Mouse (Mus musculus): ENCODE results near the gene Atp2b1. TPM values are rescaled to one million over a fixed set of nuclear protein-coding genes. Genes with fewer than 3 reads are reported as not detected.

The Atp2b1 gene
- polyA plus RNA-seq, 1 experiment: 23.2 TPM

DNA sequence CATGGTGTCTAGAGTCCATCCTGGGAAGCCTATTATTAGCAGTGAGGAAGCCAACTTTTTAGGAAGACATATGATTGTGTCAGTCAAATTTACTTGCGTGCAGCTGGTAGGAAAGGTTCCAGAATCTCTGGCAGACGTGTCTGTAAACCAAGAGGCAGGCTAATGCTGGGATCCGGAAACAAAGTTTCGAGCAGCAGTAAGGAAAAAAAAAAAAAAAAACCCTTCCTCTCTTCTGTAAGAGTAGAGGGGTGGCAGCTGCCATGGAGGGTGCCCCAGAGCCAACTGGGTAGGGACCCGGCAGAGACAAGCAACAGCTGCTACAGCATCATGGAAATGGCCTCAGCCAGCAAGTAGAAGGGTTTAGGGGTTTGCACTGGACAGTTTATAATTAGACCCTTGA, 31.6 kb upstream of the Atp2b1 start:
- no peaks in the 10 kb centered on the region; the same call in 1 of the 2 replicates for H3K4me1 ChIP-seq (ENCODE audit: control insufficient read depth, insufficient read depth, low read length)
- TF ChIP-seq POLR2A (IDR thresholded peaks at IDR 0.05; ENCODE audit: borderline replicate concordance, extremely low read depth, low read depth, low read length): no peak
- no peak for TF ChIP-seq CTCF (IDR thresholded peaks at IDR 0.05; ENCODE audit: insufficient read depth, low read length)
- DNase-seq: no peak
- 60% methylated on average over 5 of the region's 5 CpGs for WGBS
- H3K4me3 ChIP-seq (replicated peaks; ENCODE audit: extremely low read depth, low read depth, low read length): no peak overlapping the region

DNA sequence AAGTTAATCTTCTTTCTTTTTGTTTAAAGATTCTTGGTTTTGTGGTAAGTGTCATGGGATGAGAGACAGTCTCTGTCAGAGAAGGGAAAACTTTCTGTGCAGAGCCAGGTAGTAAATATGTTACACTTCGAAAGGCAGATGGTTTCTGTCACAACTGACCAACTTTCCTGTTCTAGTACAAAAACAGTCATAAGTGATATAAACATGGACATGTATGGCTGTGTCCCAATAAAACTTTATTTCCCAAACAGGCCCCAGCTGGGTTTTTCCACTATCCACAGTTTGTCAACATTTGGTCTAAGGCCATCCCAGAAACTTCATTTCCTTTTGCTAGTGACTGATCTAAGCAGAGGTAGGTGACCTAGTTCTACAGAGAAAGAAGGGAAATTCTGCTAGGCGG, 29.8 kb upstream of the Atp2b1 start:
- 68% methylated on average over 2 of the region's 2 CpGs for WGBS
- no peaks in the 10 kb centered on the region; the same call in 1 of the 2 replicates for H3K4me1 ChIP-seq (ENCODE audit: control insufficient read depth, insufficient read depth, low read length)
- DNase-seq: no peak
- TF ChIP-seq POLR2A (IDR thresholded peaks at IDR 0.05; ENCODE audit: borderline replicate concordance, extremely low read depth, low read depth, low read length) (no peak), CTCF (IDR thresholded peaks at IDR 0.05; ENCODE audit: insufficient read depth, low read length) (no peak)
- H3K4me3 ChIP-seq (replicated peaks; ENCODE audit: extremely low read depth, low read depth, low read length): no peak overlapping the region

DNA sequence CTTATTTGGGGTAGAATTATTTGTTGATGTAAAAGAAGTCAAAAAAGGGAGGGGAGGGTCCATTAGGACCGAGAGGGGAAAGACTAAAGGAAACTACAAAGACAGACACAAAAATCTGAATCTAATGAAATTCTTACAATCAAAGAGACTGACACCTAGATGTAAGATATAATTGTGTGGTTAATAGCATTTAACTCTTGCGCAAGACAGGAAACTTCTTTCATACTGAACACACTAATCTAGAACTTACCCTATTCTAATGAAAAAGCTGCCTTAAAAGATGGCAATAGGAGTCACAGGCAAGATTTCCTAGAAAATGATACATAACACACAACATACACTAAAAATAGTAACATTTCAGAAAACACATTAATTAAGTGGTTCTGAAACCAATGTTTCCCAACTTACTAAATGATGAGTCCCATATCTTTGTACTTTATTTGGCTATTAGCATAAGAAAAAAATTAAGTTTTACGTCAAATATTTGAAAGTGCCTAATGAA, 27.4 kb upstream of the Atp2b1 start:
- Histone ChIP-seq H3K4me3 (replicated peaks; ENCODE audit: extremely low read depth, low read depth, low read length) (no peak overlapping the region), H3K4me1 (ENCODE audit: control insufficient read depth, insufficient read depth, low read length) (no peaks in the 10 kb centered on the region; the same call in 1 of the 2 replicates)
- no peak for DNase-seq
- WGBS: 88% methylated on average over 3 of the region's 3 CpGs
- TF ChIP-seq POLR2A (IDR thresholded peaks at IDR 0.05; ENCODE audit: borderline replicate concordance, extremely low read depth, low read depth, low read length) (no peak), CTCF (IDR thresholded peaks at IDR 0.05; ENCODE audit: insufficient read depth, low read length) (no peak)

DNA sequence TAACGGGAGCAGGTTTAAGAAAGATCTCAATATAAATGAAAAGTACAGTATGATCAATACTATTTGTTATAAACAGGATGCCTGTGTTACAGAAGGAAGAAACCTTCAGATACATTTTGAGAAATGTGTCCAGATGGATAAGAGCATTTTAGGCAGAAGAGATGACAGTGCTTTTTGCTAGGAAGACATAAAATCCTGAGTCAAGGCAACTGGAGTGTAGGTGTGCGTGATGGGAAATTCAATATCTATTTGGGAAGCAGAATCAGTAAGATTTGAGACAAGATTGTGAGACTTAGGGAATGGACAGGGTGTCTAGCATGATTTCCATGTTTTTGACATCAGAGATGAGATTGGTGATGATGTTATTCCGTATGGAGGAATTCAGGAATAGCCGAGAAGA, 22.8 kb upstream of the Atp2b1 start:
- no peak for DNase-seq
- TF ChIP-seq CTCF (IDR thresholded peaks at IDR 0.05; ENCODE audit: insufficient read depth, low read length) (no peak), POLR2A (IDR thresholded peaks at IDR 0.05; ENCODE audit: borderline replicate concordance, extremely low read depth, low read depth, low read length) (no peak)
- no peaks in the 10 kb centered on the region for H3K4me1 ChIP-seq (ENCODE audit: control insufficient read depth, insufficient read depth, low read length)
- no peak overlapping the region for H3K4me3 ChIP-seq (replicated peaks; ENCODE audit: extremely low read depth, low read depth, low read length)
- 97% methylated on average over 4 of the region's 4 CpGs for WGBS

DNA sequence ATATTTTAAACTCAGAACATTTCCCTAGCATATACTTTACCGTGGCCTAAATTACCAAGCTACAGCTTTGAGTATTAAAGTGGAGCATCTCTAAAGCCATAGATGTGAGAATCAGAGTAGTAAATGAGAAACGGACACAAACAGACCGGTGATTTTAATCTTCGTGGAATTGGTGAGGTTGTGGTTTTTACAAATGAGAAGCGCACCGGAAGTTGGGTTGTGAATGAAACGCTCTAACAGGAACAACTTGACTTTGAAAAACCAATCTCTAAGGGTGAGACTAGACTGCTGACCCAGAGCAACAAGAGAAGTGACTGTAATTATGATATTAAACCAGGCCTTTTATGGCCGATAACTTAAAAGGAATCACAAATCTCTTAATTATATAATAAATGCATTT, 16.7 kb upstream of the Atp2b1 start:
- 87% methylated on average over 8 of the region's 8 CpGs for WGBS
- no peak overlapping the region for H3K4me3 ChIP-seq (replicated peaks; ENCODE audit: extremely low read depth, low read depth, low read length)
- no peak for TF ChIP-seq POLR2A (IDR thresholded peaks at IDR 0.05; ENCODE audit: borderline replicate concordance, extremely low read depth, low read depth, low read length)
- no peak for TF ChIP-seq CTCF (IDR thresholded peaks at IDR 0.05; ENCODE audit: insufficient read depth, low read length)
- no peaks in the 10 kb centered on the region for H3K4me1 ChIP-seq (ENCODE audit: control insufficient read depth, insufficient read depth, low read length)
- DNase-seq: no peak

DNA sequence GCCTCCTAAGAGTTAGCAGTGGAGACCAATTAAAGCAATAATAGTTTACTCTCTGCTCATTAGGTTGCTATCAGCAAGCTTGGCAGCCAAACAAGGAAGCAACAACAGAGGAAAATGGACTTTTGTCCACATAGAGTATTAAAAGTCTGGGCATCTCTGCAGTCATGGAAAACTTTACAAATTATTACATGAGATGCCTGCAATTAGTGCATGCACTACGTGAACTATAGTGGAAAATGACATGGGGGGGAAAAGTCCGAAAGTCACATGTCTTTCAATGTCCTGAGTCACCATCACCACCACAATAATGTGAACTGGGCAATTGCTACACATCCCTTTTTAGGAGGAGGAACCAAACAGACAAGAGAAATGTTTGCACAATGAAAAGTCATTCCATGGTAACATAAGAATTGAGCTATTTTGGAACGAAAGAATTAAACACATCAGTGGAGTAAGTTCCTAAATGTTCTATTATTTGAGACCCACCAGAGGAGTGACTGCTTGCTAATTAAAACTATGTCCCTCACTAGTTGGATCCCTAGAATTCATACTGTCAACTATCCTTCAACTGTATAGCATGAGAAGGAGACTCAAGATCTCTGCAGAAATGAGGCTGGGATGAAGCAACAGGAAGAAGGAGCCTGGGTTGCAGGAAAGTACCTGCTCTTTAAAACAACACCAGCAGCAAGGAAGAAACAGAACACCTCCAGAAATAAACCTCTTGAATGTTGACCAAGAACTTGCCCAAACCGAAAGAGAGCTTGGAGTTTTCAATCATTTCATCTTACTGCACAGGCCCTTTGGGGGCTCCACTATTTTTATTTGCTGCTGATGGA, 16.1 kb upstream of the Atp2b1 start:
- H3K4me3 ChIP-seq (replicated peaks; ENCODE audit: extremely low read depth, low read depth, low read length): no peak overlapping the region
- no peak for TF ChIP-seq CTCF (IDR thresholded peaks at IDR 0.05; ENCODE audit: insufficient read depth, low read length)
- DNase-seq: no peak
- 78% methylated on average over 4 of the region's 4 CpGs for WGBS
- no peaks in the 10 kb centered on the region for H3K4me1 ChIP-seq (ENCODE audit: control insufficient read depth, insufficient read depth, low read length)

DNA sequence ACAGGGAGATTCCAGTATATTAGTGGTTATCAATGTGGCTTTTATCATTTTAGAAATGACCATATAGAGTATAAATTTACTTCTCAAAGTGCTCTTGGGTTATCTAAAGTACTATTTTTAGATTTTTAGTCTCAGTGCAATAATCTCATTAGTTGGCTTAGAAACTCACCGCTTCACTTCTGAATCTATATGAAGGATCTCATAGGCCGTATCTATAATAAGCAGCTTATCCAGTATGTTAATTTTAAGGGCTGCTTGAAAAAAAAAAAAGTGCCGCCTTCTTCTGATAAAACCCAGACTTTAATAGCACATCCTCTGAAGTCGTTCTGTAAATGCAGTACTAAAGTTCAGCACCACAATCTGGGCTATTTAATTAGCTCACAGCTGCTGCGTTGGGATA, 12.7 kb upstream of the Atp2b1 start:
- 86% methylated on average over 5 of the region's 5 CpGs for WGBS
- DNase-seq: no peak
- no peaks in the 10 kb centered on the region for H3K4me1 ChIP-seq (ENCODE audit: control insufficient read depth, insufficient read depth, low read length)
- H3K4me3 ChIP-seq (replicated peaks; ENCODE audit: extremely low read depth, low read depth, low read length): no peak overlapping the region
- TF ChIP-seq CTCF (IDR thresholded peaks at IDR 0.05; ENCODE audit: insufficient read depth, low read length) (no peak), POLR2A (IDR thresholded peaks at IDR 0.05; ENCODE audit: borderline replicate concordance, extremely low read depth, low read depth, low read length) (no peak)

DNA sequence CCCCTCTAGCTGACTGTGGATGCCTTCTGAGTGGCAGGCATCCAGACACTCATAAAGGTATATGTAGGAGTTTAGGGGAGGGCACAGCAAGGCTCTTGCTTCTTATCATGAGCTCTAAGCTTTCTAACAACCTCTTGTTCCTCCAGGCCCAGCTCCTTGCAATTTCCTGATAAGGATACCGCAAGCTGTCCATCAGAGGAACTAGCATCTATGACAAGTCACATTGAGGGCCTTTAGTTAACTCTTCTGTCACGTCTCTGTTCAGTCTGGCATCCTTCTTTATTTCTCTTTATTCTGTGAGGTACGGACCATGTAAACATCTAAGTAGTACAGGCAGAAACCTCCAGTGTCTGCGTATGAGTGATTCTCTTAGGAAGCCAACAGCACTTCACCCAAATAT, 8.2 kb upstream of the Atp2b1 start:
- WGBS: 76% methylated on average over 4 of the region's 4 CpGs
- no peak overlapping the region for H3K4me3 ChIP-seq (replicated peaks; ENCODE audit: extremely low read depth, low read depth, low read length)

DNA sequence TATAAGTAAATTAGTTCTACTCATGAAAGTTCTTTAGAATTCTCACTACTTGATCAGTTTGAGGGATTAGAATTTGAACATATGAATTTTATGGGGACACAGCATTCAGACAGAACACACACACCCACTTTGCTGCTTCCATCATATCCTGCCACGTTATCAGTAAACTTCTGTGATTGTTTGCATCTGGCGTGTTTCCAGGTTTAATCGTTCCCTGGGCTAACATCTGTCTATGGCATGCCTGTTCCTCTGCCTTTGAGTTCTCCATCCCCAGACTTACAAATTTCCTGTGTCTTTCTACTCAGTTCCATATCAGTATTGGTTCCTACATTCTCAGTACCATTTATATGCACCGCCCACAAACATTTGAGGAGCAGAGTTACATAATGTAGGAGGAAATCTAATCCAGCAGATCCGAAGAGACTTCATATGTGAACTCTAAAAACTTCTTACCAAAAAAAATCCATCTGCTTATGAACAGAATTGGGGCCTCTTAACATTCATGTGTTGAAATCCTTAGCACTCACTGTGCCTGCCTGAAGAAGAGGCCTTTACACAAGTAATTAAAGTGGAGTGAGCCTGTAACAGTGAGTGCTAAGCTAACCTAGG, 7.2 kb upstream of the Atp2b1 start:
- H3K4me1 ChIP-seq (ENCODE audit: control insufficient read depth, insufficient read depth, low read length): peaks cover 7% of the 10 kb centered on the region; the same call in 1 of the 2 replicates
- 29% methylated on average over 5 of the region's 5 CpGs for WGBS
- TF ChIP-seq CTCF (IDR thresholded peaks at IDR 0.05; ENCODE audit: insufficient read depth, low read length): no peak
- TF ChIP-seq POLR2A (IDR thresholded peaks at IDR 0.05; ENCODE audit: borderline replicate concordance, extremely low read depth, low read depth, low read length): no peak
- DNase-seq: no peak
- no peak overlapping the region for H3K4me3 ChIP-seq (replicated peaks; ENCODE audit: extremely low read depth, low read depth, low read length)

More for the DNA sequence above, 8.2 kb upstream of the Atp2b1 start:
- no peak for TF ChIP-seq POLR2A (IDR thresholded peaks at IDR 0.05; ENCODE audit: borderline replicate concordance, extremely low read depth, low read depth, low read length)
- TF ChIP-seq CTCF (IDR thresholded peaks at IDR 0.05; ENCODE audit: insufficient read depth, low read length): no peak
- H3K4me1 ChIP-seq (ENCODE audit: control insufficient read depth, insufficient read depth, low read length): peaks cover 7% of the 10 kb centered on the region; the same call in 1 of the 2 replicates
- DNase-seq: no peak

DNA sequence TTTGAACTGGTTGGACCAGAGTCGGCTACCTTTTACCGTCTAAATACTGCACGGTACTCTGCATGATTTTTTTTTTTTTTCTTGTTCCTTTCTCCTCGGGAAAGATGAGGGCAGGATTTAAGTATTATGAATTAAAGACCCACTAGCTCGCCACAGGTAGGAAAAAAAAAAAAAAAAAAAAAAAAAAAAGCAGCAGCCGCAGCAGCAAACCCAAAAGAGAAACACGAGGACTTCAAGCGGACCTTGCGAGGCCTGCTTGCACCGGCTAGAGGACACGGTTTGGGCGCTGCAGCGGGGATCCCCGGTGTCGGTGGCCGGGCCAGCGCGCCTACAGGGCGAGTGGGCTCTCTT, 621 bp upstream of the Atp2b1 start:
- no peak for TF ChIP-seq CTCF (IDR thresholded peaks at IDR 0.05; ENCODE audit: insufficient read depth, low read length)
- TF ChIP-seq POLR2A (IDR thresholded peaks at IDR 0.05; ENCODE audit: borderline replicate concordance, extremely low read depth, low read depth, low read length): no peak
- Histone ChIP-seq H3K4me3 (replicated peaks; ENCODE audit: extremely low read depth, low read depth, low read length) (peak overlapping the region; percentile 97), H3K4me1 (ENCODE audit: control insufficient read depth, insufficient read depth, low read length) (no peaks in the 10 kb centered on the region; the same call in none of the 2 replicates)
- no peak for DNase-seq
- under 1% methylated on average over 19 of the region's 19 CpGs for WGBS
